Mouse (Mus musculus) right cerebral cortex, postnatal 10 days (tissue): Measurements from ENCODE around the gene Calhm2.

Source experiments
- DNase-seq, 2 experiments: peaks; one replicate each; pipeline ENCODE4 v3.0.0; 2021; ENCODE audit warnings: low spot score in 2 of 2

The Calhm2 gene

GRCm38 (mm10) chr19:47067924-47068611, 70.0 kb downstream of the Calhm2 start:
- DNase-seq = peak; percentile 91 to 92

GRCm38 (mm10) chr19:47067096-47067882, 70.8 kb downstream of the Calhm2 start, which contains the start of gene Taf5:
TSS of gene Taf5 (plus strand) at chr19:47067746.
- peak; percentile 97 to 98 for DNase-seq

GRCm38 (mm10) chr19:47065860-47066259, 72.2 kb downstream of the Calhm2 start:
- no peak for DNase-seq

GRCm38 (mm10) chr19:47057684-47058083, 80.4 kb downstream of the Calhm2 start:
- no peak for DNase-seq
